Mouse (Mus musculus): ENCODE data around the gene Prep. TPM values are rescaled to one million over a fixed set of nuclear protein-coding genes. Genes with fewer than 3 reads are reported as not detected.

Gene Prep
- polyA plus RNA-seq, 1 experiment from 2014 or later, result 24.7 TPM

DNA sequence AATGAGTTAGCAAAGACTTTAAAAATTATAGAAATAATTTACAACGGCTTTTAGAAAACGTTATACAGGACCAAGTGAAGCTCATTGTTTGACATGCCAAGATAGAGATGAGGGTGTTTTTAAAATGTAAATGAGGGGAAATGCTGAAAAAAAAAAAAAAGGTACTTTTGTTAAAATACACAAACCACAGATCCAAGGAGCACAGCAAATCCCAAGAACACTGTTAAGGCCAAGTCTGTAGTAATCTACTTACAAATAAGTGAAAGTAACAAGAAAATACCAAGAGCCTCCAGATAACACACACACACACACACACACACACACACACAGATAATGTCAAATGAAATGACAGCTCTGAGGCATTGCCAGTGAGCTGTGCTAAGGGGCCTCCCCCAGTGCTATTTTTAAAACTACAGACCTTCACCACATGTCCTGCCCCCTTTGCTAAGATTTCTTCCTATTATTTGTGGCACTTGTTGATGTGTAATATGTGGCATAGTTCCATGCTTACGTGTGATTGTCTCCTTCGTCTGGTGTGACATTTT is 37.6 kb downstream of the Prep start:
- 71% methylated on average over 4 of the region's 4 CpGs for WGBS
- Histone ChIP-seq H3K4me2 (no peak overlapping the region), H3K36me3 (replicated peaks) (0 out of 2 replicates have a peak, but pooled peaks cover 5% of the 10 kb centered on the region), H3K9me3 (no peaks in the 10 kb centered on the region), H3K4me1 (peaks cover 14% of the 10 kb centered on the region), H3K27me3 (replicated peaks) (no peaks in the 10 kb centered on the region), H3K4me3 (no peak overlapping the region), H3K9ac (no peak overlapping the region), H3K27ac (0 out of 2 replicates have a peak overlapping the region, but pooled peaks have one; percentile 38)
- 0 out of 2 replicates have a peak, but pooled peaks have one; percentile 19 for ATAC-seq (replicated peaks)

DNA sequence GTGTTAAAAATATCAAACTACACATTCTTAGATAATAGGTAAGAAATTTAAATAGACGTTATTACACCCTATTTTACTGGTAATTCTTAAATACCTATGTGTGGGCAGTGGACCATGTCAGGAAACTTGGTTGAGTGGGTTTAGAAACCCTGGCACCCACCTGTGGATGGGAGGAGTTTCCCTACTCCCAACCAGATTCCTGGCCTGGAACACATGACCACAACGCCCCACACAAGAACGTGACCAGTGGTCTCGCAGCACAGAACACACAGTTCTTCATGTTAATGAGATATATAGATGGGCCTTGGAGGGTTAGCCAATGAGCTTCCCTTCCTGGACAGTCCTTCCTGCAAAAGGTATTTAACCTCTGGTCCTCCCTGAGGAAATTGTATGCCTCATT is 39.5 kb downstream of the Prep start:
- no peak for ATAC-seq (replicated peaks)
- H3K9me3 ChIP-seq, result no peaks in the 10 kb centered on the region
- H3K9ac ChIP-seq, result no peak overlapping the region
- H3K27me3 ChIP-seq (replicated peaks), result no peaks in the 10 kb centered on the region
- WGBS, result 92% methylated on average over 4 of the region's 4 CpGs
- H3K4me3 ChIP-seq, result no peak overlapping the region
- no peak overlapping the region for H3K4me2 ChIP-seq
- H3K36me3 ChIP-seq (replicated peaks), result peaks cover 10% of the 10 kb centered on the region; the same call in 1 of the 2 replicates
- H3K4me1 ChIP-seq, result peaks cover 14% of the 10 kb centered on the region
- H3K27ac ChIP-seq, result no peak overlapping the region

DNA sequence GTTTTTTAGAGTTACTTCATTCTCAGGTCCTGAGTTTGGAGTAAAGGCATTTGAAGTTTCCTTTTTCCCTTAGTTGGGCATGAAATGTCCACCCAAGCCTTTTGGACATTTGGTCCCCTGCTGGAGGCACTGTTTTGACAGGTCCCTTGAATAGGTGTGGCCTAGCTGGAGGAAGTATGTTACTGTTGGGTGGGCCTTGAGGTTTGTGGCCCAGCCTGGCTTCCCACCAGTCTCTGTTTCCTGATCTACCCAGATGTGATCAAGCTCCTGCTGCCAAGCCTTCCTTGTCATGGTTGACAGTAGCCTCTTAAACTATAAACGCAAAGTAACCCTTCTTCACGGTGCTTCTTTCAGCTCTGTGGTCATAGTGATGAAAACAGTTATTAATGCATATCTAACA is 40.3 kb downstream of the Prep start:
- no peak overlapping the region for H3K4me3 ChIP-seq
- 93% methylated on average over 2 of the region's 2 CpGs for WGBS

DNA sequence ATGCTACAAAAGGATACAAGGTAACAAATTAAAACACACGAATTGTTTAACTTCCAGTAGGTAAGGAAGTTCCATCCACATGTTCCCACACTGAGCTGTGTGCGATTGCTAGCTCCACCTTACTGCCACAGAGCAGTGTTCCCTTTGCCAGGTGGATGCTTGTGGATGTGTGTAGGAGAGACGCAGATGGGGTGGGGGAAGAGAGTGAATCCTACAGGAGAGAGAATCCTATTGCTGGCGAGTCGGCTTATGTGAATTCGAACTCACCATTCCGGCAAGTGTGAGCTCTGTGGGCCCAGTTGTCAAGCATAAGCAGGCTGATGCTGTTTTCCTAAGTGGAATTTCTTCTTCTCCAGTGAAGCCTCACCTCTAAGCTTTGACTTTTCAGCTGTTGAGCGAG is 42.0 kb downstream of the Prep start:
- H3K4me1 ChIP-seq, result peaks cover 4% of the 10 kb centered on the region
- no peak overlapping the region for H3K4me2 ChIP-seq
- no peak overlapping the region for H3K4me3 ChIP-seq
- WGBS, result 95% methylated on average over 8 of the region's 8 CpGs
- H3K9ac ChIP-seq, result no peak overlapping the region
- no peak for ATAC-seq (replicated peaks)
- no peaks in the 10 kb centered on the region for H3K27me3 ChIP-seq (replicated peaks)
- H3K36me3 ChIP-seq (replicated peaks), result peaks cover 13% of the 10 kb centered on the region; the same call in 1 of the 2 replicates
- no peaks in the 10 kb centered on the region for H3K9me3 ChIP-seq
- H3K27ac ChIP-seq, result no peak overlapping the region

More for the DNA sequence above, 40.3 kb downstream of the Prep start:
- Histone ChIP-seq H3K9ac (no peak overlapping the region), H3K36me3 (replicated peaks) (peaks cover 11% of the 10 kb centered on the region; the same call in 1 of the 2 replicates), H3K27me3 (replicated peaks) (no peaks in the 10 kb centered on the region), H3K4me2 (no peak overlapping the region), H3K27ac (no peak overlapping the region), H3K4me1 (peaks cover 14% of the 10 kb centered on the region), H3K9me3 (no peaks in the 10 kb centered on the region)
- no peak for ATAC-seq (replicated peaks)

DNA sequence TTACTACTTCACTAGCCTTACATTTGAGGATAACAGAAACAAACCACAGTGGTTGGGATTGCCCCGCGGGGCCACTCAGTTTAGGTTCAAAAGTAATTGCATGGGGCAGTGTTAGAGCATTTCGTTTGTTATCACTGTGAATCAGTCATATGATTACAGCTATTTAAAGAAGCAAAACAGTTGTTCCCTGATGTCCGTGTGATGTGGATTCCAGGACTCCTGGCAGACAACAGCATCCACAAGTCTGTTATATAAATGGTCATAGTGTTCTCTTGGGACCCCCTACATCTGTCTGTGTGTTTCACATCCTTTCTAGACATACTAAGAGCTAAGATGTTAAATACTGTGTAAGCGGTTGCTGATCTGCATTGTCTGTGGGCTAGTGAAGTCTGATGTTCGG is 43.0 kb downstream of the Prep start:
- no peak overlapping the region for H3K4me3 ChIP-seq
- H3K27me3 ChIP-seq (replicated peaks), result no peaks in the 10 kb centered on the region
- H3K4me2 ChIP-seq, result no peak overlapping the region
- no peaks in the 10 kb centered on the region for H3K4me1 ChIP-seq
- ATAC-seq (replicated peaks), result no peak
- WGBS, result 90% methylated on average over 6 of the region's 6 CpGs
- no peak overlapping the region for H3K27ac ChIP-seq
- H3K36me3 ChIP-seq (replicated peaks), result peaks cover 13% of the 10 kb centered on the region; the same call in 1 of the 2 replicates
- H3K9ac ChIP-seq, result no peak overlapping the region
- H3K9me3 ChIP-seq, result no peaks in the 10 kb centered on the region

DNA sequence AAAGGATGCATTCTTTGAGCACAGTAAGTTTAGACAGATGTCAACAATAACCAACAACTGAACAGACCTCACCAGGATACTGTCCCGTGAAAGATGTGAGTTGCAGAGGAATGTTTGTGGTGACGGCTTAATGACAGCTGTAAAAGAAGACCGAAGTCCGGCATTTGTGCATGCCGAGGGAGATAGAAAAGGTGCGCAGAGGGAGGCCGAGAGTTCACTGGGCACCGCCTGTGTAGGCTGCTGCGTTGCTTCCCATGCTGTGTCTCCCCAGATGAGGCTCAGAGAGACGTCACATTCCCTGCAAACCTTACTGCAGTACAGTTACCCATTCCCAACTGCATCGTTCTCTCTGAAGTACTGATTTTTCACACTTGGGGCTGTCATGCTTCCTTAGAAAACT is 45.9 kb downstream of the Prep start:
- H3K36me3 ChIP-seq (replicated peaks), result peaks cover 17% of the 10 kb centered on the region
- H3K9me3 ChIP-seq, result no peaks in the 10 kb centered on the region
- H3K27me3 ChIP-seq (replicated peaks), result no peaks in the 10 kb centered on the region
- no peak overlapping the region for H3K4me3 ChIP-seq
- H3K4me1 ChIP-seq, result no peaks in the 10 kb centered on the region
- no peak for ATAC-seq (replicated peaks)
- H3K4me2 ChIP-seq, result no peak overlapping the region
- no peak overlapping the region for H3K27ac ChIP-seq
- H3K9ac ChIP-seq, result no peak overlapping the region
- WGBS, result 80% methylated on average over 11 of the region's 11 CpGs

DNA sequence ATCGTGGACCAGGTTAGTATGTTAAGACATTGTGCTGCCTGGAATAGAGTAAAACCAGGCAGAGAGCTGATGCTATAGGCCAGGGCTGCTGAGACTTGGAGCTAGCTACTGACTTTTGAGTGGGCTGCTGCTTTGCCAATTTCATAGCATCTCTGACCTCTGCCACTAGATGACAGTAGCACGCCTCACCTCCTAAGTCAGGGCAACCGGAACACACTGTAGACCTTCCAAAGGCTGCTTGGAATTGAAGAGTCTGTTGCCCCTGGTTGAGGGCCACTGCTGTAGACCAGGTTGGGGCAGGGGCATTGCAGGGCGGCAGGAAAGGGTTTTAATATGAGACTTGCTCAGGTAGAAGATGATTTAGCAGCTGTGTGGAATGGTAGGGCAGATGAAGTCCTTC is 47.5 kb downstream of the Prep start:
- 88% methylated on average over 4 of the region's 4 CpGs for WGBS
- Histone ChIP-seq H3K27ac (no peak overlapping the region), H3K9me3 (no peaks in the 10 kb centered on the region), H3K4me1 (no peaks in the 10 kb centered on the region), H3K27me3 (replicated peaks) (no peaks in the 10 kb centered on the region), H3K36me3 (replicated peaks) (peaks cover 17% of the 10 kb centered on the region), H3K9ac (no peak overlapping the region), H3K4me3 (no peak overlapping the region), H3K4me2 (no peak overlapping the region)
- peak; percentile 50; the same call in 1 of the 2 replicates for ATAC-seq (replicated peaks)

DNA sequence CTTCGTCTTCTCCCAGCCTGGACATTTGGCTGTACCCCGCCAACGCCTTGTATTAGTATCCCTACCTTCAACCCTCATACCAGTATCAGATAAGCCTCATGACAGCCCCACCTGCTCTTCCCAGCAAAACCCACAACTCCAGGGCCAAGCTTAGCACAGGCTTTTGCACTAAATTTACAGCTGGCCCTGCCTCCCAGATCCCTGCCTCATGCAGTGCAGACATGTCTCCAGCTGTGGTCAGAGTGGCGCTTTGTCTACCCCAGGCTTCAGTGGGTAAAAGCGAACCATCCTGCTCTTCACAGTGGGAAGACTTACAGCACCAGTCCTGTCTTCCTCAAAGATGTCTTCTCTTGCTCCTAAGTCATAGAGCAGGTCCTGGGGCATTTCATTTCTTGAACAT is 49.8 kb downstream of the Prep start:
- Histone ChIP-seq H3K4me3 (no peak overlapping the region), H3K9me3 (no peaks in the 10 kb centered on the region), H3K4me1 (no peaks in the 10 kb centered on the region), H3K27ac (no peak overlapping the region), H3K27me3 (replicated peaks) (no peaks in the 10 kb centered on the region), H3K9ac (no peak overlapping the region), H3K4me2 (no peak overlapping the region), H3K36me3 (replicated peaks) (peaks cover 24% of the 10 kb centered on the region)
- ATAC-seq (replicated peaks), result no peak
- 90% methylated on average over 5 of the region's 5 CpGs for WGBS

DNA sequence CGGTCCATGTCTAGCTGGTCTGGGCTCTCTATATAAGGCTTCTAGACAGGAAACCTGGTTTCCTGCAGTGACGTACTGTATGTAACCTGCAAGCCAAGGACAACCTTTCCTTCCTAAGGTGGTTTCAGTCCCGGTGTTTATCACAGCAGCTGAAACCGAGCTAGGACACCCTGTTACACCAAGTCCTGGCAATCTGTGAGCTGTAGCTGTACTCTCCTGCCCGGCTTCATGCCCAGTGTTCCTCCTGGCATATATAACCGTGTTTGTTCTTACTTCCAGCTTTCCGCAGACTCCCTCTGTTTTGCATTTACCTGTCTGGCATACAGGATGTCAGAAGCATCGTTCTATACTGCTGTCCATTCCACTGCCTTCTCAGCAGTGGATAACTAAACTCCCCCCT is 51.4 kb downstream of the Prep start:
- ATAC-seq (replicated peaks), result no peak
- no peaks in the 10 kb centered on the region for H3K9me3 ChIP-seq
- no peak overlapping the region for H3K4me2 ChIP-seq
- H3K4me1 ChIP-seq, result no peaks in the 10 kb centered on the region
- H3K27me3 ChIP-seq (replicated peaks), result no peaks in the 10 kb centered on the region
- no peak overlapping the region for H3K4me3 ChIP-seq
- peaks cover 21% of the 10 kb centered on the region for H3K36me3 ChIP-seq (replicated peaks)
- no peak overlapping the region for H3K27ac ChIP-seq
- 92% methylated on average over 8 of the region's 8 CpGs for WGBS
- H3K9ac ChIP-seq, result no peak overlapping the region

DNA sequence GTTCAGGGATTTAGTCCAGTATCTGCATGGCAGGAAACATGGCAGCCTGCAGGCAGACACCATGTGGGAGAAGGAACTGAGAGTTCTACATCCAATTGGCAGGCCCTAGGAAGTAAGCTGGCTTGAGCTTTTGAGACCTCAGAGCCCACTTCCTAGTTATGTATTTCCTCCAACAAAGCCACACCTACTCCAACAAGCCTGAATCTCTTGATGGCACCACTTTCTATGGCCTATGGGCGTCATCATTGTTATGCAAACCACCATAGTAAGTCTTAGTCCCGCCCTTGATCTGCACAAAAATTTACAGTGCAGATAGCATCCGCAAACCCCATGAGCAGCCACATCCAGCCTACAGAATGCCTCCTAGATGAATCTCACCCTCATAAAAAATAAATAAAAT is 54.6 kb downstream of the Prep start:
- WGBS, result 95% methylated on average over 3 of the region's 3 CpGs
- H3K9ac ChIP-seq, result no peak overlapping the region
- H3K4me2 ChIP-seq, result no peak overlapping the region
- H3K36me3 ChIP-seq (replicated peaks), result peaks cover 20% of the 10 kb centered on the region
- no peaks in the 10 kb centered on the region for H3K4me1 ChIP-seq
- H3K4me3 ChIP-seq, result no peak overlapping the region
- H3K9me3 ChIP-seq, result no peaks in the 10 kb centered on the region
- no peak overlapping the region for H3K27ac ChIP-seq
- ATAC-seq (replicated peaks), result no peak
- H3K27me3 ChIP-seq (replicated peaks), result no peaks in the 10 kb centered on the region

DNA sequence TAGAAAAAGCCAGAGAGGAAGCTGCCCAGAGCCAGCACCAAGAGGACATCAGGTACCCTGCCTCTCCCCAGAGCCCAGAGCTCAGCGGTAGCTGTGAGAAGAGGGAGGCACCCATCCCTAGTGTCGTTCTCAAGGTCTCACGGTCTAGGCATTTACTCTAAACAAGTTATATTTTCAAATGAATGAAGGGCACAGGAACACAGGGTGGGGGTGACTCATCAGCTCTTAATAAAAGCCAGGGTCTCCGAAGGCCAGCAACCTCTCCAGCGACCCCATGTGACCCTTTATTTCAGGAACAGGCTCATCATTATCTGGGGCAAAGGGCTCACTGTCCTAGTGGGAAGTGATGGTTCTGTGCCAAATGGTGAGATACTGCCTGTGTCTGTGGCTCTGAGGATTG is 55.5 kb downstream of the Prep start:
- no peaks in the 10 kb centered on the region for H3K4me1 ChIP-seq
- H3K27me3 ChIP-seq (replicated peaks), result no peaks in the 10 kb centered on the region
- no peaks in the 10 kb centered on the region for H3K9me3 ChIP-seq
- no peak for ATAC-seq (replicated peaks)
- no peak overlapping the region for H3K4me3 ChIP-seq
- no peak overlapping the region for H3K4me2 ChIP-seq
- no peak overlapping the region for H3K9ac ChIP-seq
- H3K27ac ChIP-seq, result no peak overlapping the region
- peaks cover 20% of the 10 kb centered on the region for H3K36me3 ChIP-seq (replicated peaks)
- WGBS, result 80% methylated on average over 5 of the region's 5 CpGs

DNA sequence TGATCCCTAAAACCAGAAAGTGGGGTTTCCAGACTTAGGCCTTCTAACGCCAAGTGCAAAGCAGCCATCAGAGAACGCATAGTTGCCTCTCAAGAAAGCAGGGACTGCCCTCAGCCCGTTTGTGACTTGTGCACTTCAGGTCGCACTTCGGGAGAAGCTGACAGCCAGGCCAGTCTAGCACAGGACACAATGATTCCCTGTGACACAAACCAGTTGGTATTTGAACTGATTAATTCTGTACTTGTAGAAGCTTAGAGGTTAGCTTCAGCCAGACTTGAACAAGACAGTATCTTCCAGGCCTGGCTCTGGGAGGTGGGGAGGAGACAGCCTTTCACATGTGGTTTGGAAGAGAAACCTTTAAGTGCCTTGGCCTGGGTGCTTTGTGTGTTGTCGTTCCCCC is 56.0 kb downstream of the Prep start:
- ATAC-seq (replicated peaks), result no peak
- Histone ChIP-seq H3K9ac (no peak overlapping the region), H3K27me3 (replicated peaks) (no peaks in the 10 kb centered on the region), H3K4me2 (no peak overlapping the region), H3K4me3 (no peak overlapping the region), H3K36me3 (replicated peaks) (peaks cover 20% of the 10 kb centered on the region), H3K4me1 (no peaks in the 10 kb centered on the region), H3K27ac (no peak overlapping the region), H3K9me3 (no peaks in the 10 kb centered on the region)
- WGBS, result 87% methylated on average over 6 of the region's 6 CpGs

DNA sequence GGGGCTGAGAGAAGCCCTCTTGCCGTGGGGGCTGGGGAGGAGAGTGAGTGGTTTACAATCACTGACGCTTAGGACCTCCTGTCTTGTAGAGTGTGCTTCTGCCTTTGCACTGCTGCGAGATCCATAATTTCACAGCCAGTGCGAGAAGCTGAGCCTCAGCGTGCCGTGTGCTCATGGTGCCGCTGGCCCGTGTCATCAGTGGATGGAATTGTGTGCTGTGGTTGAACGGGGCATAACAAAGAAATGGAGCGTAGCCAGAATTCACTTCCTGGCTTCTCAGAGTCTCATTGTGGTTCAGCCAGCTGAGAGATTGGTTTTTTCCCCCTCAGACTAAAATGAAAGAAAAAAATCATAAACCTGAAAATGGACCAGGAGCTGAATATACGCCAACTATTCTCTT is 62.1 kb downstream of the Prep start:
- Histone ChIP-seq H3K36me3 (replicated peaks) (peaks cover 3% of the 10 kb centered on the region; the same call in 1 of the 2 replicates), H3K9me3 (no peaks in the 10 kb centered on the region), H3K27me3 (replicated peaks) (no peaks in the 10 kb centered on the region), H3K4me2 (no peak overlapping the region), H3K9ac (no peak overlapping the region), H3K27ac (peak overlapping the region; percentile 43), H3K4me1 (no peaks in the 10 kb centered on the region), H3K4me3 (no peak overlapping the region)
- 59% methylated on average over 11 of the region's 11 CpGs for WGBS
- peak; percentile 67 for ATAC-seq (replicated peaks)
